Mouse (Mus musculus): ENCODE data around the gene Gstp2. TPM values are rescaled to one million over a fixed set of nuclear protein-coding genes. Genes with fewer than 3 reads are reported as not detected.

The Gstp2 gene
- polyA plus RNA-seq, 1 experiment from 2014 or later, result 7.3 TPM

DNA sequence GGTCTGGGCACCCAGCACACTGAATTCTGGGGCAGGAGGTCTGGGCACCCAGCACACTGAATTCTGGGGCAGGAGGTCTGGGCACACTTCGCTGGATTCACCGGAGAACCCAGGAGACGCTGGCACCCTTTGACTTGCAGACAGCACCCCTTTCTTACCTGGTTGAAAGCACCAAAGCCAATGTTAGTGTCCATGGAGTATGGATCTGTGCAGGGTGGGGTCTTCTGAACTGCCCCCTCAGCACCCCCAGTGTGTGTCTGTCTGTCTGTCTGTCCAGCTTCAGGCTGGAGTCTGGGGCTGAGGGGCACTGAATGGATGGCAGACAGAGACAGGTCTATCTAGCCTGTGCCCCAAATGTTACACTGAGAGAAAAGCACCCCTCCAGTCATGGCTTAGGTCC, 54.3 kb downstream of the Gstp2 start:
- H3K4me1 ChIP-seq, result peaks cover 15% of the 10 kb centered on the region
- H3K4me2 ChIP-seq, result no peak overlapping the region
- H3K27me3 ChIP-seq (replicated peaks), result peaks cover 28% of the 10 kb centered on the region
- no peak overlapping the region for H3K9ac ChIP-seq
- no peaks in the 10 kb centered on the region for H3K9me3 ChIP-seq (replicated peaks)
- no peak overlapping the region for H3K27ac ChIP-seq
- no peak overlapping the region for H3K4me3 ChIP-seq
- H3K36me3 ChIP-seq, result peaks cover 5% of the 10 kb centered on the region; the same call in 1 of the 2 replicates
- 86% methylated on average over 3 of the region's 3 CpGs for WGBS (ENCODE audit: insufficient replicate concordance)
- ATAC-seq, result no peak

DNA sequence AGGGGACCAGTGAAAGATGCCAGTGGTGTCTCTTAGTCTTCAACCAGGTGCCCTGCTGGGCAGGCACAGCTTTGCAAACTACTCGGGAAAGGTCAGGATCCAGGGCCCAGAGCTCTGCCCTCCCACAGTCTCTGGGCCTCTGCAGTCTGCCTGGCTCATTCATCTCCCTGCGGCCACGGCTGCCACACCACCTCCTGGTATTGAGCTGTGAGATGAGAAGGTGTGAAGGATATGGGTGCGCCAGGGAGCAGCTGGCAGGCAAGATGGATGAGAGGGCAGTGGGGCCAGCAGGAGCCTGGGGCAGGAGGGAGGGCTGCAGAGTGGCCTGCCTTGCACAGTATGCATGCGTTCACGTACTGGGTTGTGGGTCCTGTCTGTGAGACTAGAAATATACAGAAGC, 55.0 kb downstream of the Gstp2 start:
- Histone ChIP-seq H3K9me3 (replicated peaks) (no peaks in the 10 kb centered on the region), H3K27me3 (replicated peaks) (peaks cover 24% of the 10 kb centered on the region), H3K36me3 (peaks cover 5% of the 10 kb centered on the region; the same call in 1 of the 2 replicates), H3K4me1 (peaks cover 23% of the 10 kb centered on the region), H3K4me3 (no peak overlapping the region), H3K27ac (no peak overlapping the region), H3K4me2 (no peak overlapping the region), H3K9ac (no peak overlapping the region)
- no peak for ATAC-seq
- WGBS (ENCODE audit: insufficient replicate concordance), result 55% methylated on average over 6 of the region's 6 CpGs

Other genes starting within 250 kb of the Gstp2 start
- gene Chka, start 194.2 kb downstream of the Gstp2 start, polyA plus RNA-seq (2016; fragmentation: Nextera tagmentation; extraction: Ambion mirVana), result 25.5 and 26.7 TPM in 2 replicates
- gene Tcirg1, start 138.9 kb downstream of the Gstp2 start, polyA plus RNA-seq (2016; fragmentation: Nextera tagmentation; extraction: Ambion mirVana), result 24.7 and 26.1 TPM in 2 replicates
- 197 and 218 TPM in 2 replicates for gene Ndufs8, start 133.2 kb downstream of the Gstp2 start, polyA plus RNA-seq (2016; fragmentation: Nextera tagmentation; extraction: Ambion mirVana)
- gene Aldh3b1, start 116.2 kb downstream of the Gstp2 start, polyA plus RNA-seq (2016; fragmentation: Nextera tagmentation; extraction: Ambion mirVana), result 1.8 and 1.9 TPM in 2 replicates
- 14.3 and 15.3 TPM in 2 replicates for gene Unc93b1, start 110.8 kb downstream of the Gstp2 start, polyA plus RNA-seq (2016; fragmentation: Nextera tagmentation; extraction: Ambion mirVana)
- 0.04 TPM in 1 of 2 replicates, not detected in the other for gene Aldh3b3, start 87.4 kb downstream of the Gstp2 start, polyA plus RNA-seq (2016; fragmentation: Nextera tagmentation; extraction: Ambion mirVana)
- gene Aldh3b2, start 73.7 kb downstream of the Gstp2 start, polyA plus RNA-seq (2016; fragmentation: Nextera tagmentation; extraction: Ambion mirVana), result 0.14 and 0.22 TPM in 2 replicates
- 9.1 and 10.0 TPM in 2 replicates for gene Acy3, start 59.5 kb downstream of the Gstp2 start, polyA plus RNA-seq (2016; fragmentation: Nextera tagmentation; extraction: Ambion mirVana)
- gene Tbx10, start 53.3 kb downstream of the Gstp2 start, polyA plus RNA-seq (2016; fragmentation: Nextera tagmentation; extraction: Ambion mirVana), result 1.2 and 1.3 TPM in 2 replicates
- gene Nudt8, start 45.4 kb downstream of the Gstp2 start, polyA plus RNA-seq (2016; fragmentation: Nextera tagmentation; extraction: Ambion mirVana), result 18.6 and 21.0 TPM in 2 replicates
- 0.85 and 1.1 TPM in 2 replicates for gene Gm49405, start 45.4 kb downstream of the Gstp2 start, polyA plus RNA-seq (2016; fragmentation: Nextera tagmentation; extraction: Ambion mirVana)
- 1.3 and 1.5 TPM in 2 replicates for gene Doc2g, start 42.7 kb downstream of the Gstp2 start, polyA plus RNA-seq (2016; fragmentation: Nextera tagmentation; extraction: Ambion mirVana)
- 186 and 187 TPM in 2 replicates for gene Ndufv1, start 33.2 kb downstream of the Gstp2 start, polyA plus RNA-seq (2016; fragmentation: Nextera tagmentation; extraction: Ambion mirVana)
- gene Gstp1, start 8.0 kb downstream of the Gstp2 start, polyA plus RNA-seq (2016; fragmentation: Nextera tagmentation; extraction: Ambion mirVana), result 583 and 622 TPM in 2 replicates
- 15.0 and 18.5 TPM in 2 replicates for gene Gstp3, start 13.5 kb upstream of the Gstp2 start, polyA plus RNA-seq (2016; fragmentation: Nextera tagmentation; extraction: Ambion mirVana)
- 0.37 and 0.53 TPM in 2 replicates for gene Cabp2, start 35.6 kb upstream of the Gstp2 start, polyA plus RNA-seq (2016; fragmentation: Nextera tagmentation; extraction: Ambion mirVana)
- 93.2 and 101 TPM in 2 replicates for gene Cdk2ap2, start 51.2 kb upstream of the Gstp2 start, polyA plus RNA-seq (2016; fragmentation: Nextera tagmentation; extraction: Ambion mirVana)
- 4.8 and 5.0 TPM in 2 replicates for gene Pitpnm1, start 54.0 kb upstream of the Gstp2 start, polyA plus RNA-seq (2016; fragmentation: Nextera tagmentation; extraction: Ambion mirVana)
- 42.0 and 43.6 TPM in 2 replicates for gene Aip, start 79.8 kb upstream of the Gstp2 start, polyA plus RNA-seq (2016; fragmentation: Nextera tagmentation; extraction: Ambion mirVana)
- gene Gpr152, start 93.8 kb upstream of the Gstp2 start, polyA plus RNA-seq (2016; fragmentation: Nextera tagmentation; extraction: Ambion mirVana), result not detected in 2 replicates
- gene Cabp4, start 98.0 kb upstream of the Gstp2 start, polyA plus RNA-seq (2016; fragmentation: Nextera tagmentation; extraction: Ambion mirVana), result 0.06 and 0.07 TPM in 2 replicates
- gene Coro1b, start 102.6 kb upstream of the Gstp2 start, polyA plus RNA-seq (2016; fragmentation: Nextera tagmentation; extraction: Ambion mirVana), result 86.5 and 86.9 TPM in 2 replicates
- 24.3 and 26.2 TPM in 2 replicates for gene Ptprcap, start 107.6 kb upstream of the Gstp2 start, polyA plus RNA-seq (2016; fragmentation: Nextera tagmentation; extraction: Ambion mirVana)
- gene Rps6kb2, start 117.3 kb upstream of the Gstp2 start, polyA plus RNA-seq (2016; fragmentation: Nextera tagmentation; extraction: Ambion mirVana), result 39.1 and 39.4 TPM in 2 replicates
- gene Carns1, start 129.5 kb upstream of the Gstp2 start, polyA plus RNA-seq (2016; fragmentation: Nextera tagmentation; extraction: Ambion mirVana), result 0.93 and 1.3 TPM in 2 replicates
- gene Tbc1d10c, start 145.3 kb upstream of the Gstp2 start, polyA plus RNA-seq (2016; fragmentation: Nextera tagmentation; extraction: Ambion mirVana), result 4.3 and 4.9 TPM in 2 replicates
- gene Ppp1ca, start 146.0 kb upstream of the Gstp2 start, polyA plus RNA-seq (2016; fragmentation: Nextera tagmentation; extraction: Ambion mirVana), result 572 and 577 TPM in 2 replicates
- 26.5 and 26.8 TPM in 2 replicates for gene Rad9a, start 155.6 kb upstream of the Gstp2 start, polyA plus RNA-seq (2016; fragmentation: Nextera tagmentation; extraction: Ambion mirVana)
- 0.73 and 1.3 TPM in 2 replicates for gene Clcf1, start 168.2 kb upstream of the Gstp2 start, polyA plus RNA-seq (2016; fragmentation: Nextera tagmentation; extraction: Ambion mirVana)
- gene AC109138.7, start 168.3 kb upstream of the Gstp2 start, polyA plus RNA-seq (2016; fragmentation: Nextera tagmentation; extraction: Ambion mirVana), result not detected in 2 replicates
- gene Pold4, start 185.9 kb upstream of the Gstp2 start, polyA plus RNA-seq (2016; fragmentation: Nextera tagmentation; extraction: Ambion mirVana), result 12.8 and 13.2 TPM in 2 replicates
- gene Ssh3, start 223.2 kb upstream of the Gstp2 start, polyA plus RNA-seq (2016; fragmentation: Nextera tagmentation; extraction: Ambion mirVana), result 2.2 and 2.6 TPM in 2 replicates
- gene Ankrd13d, start 237.1 kb upstream of the Gstp2 start, polyA plus RNA-seq (2016; fragmentation: Nextera tagmentation; extraction: Ambion mirVana), result 0.99 and 1.4 TPM in 2 replicates